Mouse (Mus musculus) right cerebral cortex, postnatal 14 days (tissue): Measurements from ENCODE around the gene Hoxd3.

Experiments used
- DNase-seq: peaks from one replicate; pipeline ENCODE4 v3.0.0; 2022

Gene Hoxd3

DNA sequence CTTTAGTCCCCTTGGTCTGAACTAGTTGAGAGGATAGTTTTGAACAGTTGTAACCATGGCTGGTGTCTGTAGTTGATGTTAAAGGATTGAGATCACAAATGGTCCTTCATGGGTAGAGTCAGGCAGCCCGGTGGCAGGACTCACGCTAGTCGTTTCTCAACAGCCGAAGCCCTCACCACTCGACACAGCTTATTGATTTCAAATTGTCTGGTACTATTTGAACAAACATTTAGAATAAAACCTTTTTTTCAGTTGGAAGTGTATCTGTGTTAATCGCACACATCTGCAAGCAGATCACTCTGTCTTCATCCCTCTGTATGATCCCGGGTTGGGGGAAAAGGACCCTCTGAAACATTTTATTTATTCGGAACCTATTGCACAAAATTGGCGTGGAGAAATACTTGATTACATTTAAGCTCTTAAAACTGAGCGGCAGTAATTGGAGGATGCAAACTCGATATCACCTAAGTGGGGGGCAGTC is 36.0 kb downstream of the Hoxd3 start:
- DNase-seq = no peak

DNA sequence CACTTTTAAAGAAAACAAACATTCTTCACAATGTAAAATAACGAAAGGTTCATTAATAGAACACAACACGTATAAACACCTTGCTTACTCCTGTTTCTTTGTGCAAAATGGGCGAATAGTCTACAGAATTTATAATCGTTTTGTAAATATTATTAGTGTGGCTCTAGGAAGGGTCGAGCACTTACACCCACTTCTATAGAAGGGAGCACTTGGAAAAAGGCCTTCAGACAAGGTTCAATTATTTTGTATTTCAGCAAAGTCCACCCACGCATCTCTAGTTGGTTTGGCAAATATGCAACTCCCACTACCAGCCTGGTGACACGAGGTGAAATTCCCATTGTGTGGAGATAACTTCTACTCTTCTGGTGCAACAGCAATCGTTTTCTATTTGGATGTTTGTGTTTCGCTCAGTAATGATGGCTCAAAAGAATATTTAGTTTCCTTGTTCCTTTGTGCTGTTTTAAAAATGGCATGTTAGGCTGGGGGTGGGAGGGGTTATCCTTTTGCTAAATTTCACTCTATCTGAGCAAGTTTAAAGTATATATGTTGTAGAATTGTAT is 36.8 kb downstream of the Hoxd3 start:
- no peak for DNase-seq

DNA sequence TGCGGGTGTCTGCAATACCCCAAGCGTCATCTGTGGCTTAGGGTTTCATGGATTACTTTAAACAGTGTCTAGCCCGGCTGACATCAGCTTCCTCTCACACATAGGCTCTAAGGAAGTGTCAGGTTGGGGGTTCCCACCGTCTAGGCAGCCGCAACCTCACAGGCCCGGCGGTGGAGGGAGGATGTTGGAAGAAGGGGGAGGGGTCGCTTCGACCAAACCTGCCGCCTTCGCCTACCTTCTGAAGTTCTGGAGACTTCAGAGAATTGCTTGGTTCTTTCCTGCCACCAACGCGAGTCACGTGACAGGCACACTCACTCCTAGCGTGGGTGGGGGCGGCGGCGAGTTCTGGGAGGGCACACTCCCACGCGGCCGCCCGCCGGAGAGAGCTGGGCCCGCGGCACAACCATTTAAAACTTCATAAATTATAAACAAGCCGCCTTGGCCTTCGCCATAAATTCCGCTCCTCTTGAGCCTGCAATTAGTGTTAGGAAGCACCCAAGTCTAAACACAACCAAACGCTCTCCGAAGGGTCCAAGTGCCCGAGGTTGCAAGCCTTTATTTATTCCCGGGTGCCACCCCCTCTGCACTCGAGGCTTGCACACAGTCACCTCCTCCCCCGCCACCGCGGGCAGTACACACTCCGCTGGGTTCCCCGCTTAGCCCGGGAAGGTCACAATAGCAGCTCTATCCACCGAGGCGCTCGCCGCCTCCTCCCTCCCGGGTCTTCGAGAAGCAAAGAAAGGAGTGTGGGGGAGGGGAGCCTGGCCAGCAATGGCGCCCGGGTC is 37.8 kb downstream of the Hoxd3 start:
- DNase-seq = peak; percentile 13

DNA sequence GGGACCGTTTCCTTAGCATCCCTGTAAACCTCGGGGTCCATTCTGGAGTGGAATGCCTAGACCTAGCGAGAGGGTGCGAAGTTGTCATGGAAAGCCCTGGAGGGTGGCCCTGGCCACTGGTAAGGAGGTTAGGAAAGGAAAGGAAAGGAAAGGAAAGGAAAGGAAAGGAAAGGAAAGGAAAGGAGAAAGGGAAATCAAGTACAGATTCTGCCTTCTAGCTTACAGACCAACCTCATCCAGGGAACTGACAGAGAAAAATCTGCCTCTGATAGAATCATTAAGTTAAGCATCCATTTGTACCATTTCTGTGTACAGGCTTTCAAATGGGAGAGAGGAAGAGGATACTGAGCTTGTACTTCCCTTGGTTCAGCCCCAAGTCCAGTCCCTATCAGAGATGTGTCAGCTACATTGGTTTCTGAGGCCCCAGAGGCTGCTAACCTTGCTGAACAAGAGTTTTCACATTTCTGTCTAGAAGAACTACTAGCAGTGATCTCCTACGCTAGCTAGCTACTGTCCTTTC is 39.1 kb downstream of the Hoxd3 start:
- no peak for DNase-seq

DNA sequence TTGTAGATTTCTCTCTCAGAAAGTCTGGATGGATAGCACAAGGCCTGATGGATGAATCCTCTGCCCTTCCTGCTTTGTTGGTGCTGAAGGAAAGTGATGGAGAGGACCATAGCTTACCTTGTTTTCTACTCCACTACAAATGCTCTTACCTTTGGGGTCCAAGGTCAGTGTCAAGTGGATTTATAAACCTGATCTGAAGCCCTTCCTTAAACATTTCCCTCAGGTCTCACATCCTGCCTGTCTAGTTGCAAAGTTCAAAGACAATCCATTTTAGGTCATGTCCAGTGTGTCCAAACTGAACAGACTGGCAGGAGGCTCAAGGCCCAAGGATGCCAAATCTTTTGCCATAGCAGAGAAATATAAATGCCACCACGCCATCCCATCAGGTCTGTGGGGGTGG is 40.1 kb downstream of the Hoxd3 start:
- DNase-seq = no peak

DNA sequence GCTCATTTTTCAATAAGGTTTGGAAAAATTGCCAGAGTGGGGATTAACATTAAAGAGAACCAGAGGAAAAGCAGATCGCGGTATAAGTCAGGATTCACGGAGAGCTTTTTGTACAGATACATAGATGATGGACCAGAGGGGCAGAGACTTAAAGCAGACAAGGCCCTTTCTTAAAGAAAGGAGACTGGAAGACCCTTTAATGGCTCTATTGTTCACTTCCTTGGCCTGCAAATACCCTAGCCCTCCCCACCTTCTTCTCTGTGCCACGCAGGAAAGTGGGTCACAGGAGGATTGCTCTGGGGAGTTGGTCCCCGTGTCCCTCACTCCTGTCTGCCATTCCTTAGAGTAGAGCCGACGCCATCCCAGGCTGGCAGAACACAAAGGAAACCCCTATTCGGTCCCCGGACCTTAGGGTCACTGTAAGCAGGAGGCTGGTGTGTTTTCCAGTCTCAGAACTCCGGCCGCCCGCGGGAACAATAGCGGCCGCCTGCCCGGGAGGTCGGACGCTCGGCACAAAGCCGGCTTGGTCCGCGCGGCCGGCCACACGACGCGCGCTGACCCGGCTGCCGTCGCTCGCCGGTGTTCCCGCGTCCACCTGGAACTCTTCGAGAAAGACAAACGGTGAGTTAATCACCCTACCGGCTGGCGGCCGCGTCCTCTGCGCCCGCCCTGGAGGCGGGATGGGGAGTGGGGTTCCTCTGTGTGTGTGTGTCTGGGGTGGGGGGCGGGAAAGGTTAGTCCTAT is 40.9 kb downstream of the Hoxd3 start:
- no peak for DNase-seq

DNA sequence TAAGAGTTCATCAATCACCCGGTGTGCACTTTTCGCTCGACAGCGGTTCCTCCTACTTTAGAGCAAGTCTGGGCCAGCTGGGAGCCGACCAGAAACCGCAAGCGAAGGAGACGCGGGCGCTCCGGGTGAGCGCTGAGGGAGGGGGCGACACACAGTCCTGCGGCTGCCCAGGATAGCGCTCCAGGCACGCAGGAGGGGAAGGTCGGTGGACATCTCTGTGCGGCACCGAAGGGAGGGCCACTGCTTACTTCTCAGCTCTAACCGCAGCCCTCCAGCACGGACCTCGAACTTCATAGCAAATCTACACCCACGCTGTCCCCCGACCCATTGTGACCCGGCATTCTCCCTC is 41.4 kb downstream of the Hoxd3 start:
- DNase-seq = no peak

DNA sequence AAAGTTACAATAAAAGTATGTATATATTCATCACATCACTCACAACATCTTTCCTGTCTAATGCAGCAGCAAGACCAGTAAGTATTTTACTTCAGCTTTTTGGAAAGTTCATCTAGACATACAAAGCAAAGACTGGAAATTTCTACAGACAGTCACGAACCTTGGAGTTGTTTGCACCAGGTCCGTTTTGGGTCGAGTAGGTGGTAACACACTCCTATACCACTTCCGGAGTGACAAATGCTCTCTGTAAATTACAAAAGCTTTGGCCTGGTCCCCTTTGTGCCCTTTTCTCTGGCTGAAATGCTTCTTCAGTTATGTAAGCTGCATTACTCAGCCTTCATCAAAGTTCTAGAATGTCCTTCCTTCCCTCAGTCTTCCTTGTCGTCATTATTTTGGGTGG is 42.0 kb downstream of the Hoxd3 start:
- DNase-seq = no peak

DNA sequence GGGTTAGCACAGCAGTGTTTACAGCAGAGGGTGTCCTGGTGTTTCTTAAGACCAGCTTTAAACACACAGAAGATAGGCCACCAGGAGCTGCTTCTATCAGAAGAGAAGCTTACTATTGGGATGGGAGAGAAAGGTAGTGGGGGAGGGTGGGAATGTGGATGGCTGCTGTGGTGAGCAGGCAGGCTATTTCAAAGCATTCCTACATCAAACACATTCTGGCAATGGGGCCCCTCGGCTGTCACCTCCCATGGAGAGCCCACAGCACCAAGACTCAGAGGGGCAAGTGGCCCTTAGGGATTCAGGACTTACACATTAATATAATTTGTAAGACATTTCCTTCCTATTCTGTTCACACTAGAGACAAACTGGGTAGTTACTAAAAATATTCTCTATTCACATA is 48.4 kb downstream of the Hoxd3 start:
- no peak for DNase-seq

DNA sequence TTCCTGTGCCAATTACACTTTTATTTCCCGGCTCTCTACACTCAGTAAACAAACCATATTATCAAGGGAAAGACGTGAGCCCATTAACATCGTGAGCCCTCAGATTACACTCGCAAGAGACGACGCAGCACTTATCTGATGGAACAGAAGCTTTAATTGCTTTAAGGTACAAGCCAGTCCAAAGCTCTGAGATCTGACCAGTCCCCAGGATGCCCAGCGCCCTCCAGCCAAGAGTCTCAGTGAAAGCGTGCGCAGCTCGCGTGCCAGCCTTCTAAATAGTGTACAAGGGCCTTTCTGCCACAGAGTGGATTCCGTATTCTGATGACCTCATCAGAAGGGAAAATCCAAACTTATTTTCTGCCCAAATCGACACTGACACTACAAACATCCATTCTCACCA is 50.2 kb downstream of the Hoxd3 start:
- no peak for DNase-seq

DNA sequence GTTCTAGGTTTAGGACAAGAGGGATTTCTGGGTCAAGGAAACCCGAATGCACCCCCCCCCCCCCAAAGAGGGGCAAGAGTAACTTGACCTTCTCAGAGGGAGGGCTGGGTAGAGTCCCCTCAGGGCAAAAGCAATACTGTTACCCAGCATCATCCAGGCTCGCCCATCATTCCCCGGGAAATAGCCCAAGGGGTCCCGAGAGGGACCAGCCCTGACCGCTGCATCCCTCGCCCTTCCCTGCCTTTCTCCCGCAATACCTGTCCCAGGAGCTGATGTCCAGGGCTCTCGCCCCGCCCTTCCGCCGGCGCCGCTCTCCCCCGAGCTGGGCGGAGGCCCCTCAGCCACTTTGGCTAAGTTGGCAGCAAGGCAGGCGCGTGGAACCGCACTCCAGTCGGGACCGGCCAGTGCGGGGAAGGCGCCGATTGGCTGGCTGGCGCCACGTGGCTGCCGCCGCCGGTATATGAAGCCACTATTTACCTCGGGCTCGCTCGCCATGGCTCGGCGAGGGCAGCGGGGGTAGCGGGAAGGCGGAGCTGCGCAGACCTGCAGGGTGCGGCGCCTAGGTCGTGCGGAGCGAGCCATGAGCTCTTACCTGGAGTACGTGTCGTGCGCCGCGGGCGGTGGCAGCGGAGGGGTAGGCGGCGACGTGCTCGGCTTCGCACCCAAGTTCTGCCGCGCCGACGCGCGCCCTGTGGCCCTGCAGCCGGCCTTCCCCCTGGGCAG is 51.0 kb downstream of the Hoxd3 start, which contains the start of gene Hoxd1:
TSS of gene Hoxd1 (plus strand) at position 459 of the 723 bp plus-strand sequence.
- peak; percentile 24 for DNase-seq

DNA sequence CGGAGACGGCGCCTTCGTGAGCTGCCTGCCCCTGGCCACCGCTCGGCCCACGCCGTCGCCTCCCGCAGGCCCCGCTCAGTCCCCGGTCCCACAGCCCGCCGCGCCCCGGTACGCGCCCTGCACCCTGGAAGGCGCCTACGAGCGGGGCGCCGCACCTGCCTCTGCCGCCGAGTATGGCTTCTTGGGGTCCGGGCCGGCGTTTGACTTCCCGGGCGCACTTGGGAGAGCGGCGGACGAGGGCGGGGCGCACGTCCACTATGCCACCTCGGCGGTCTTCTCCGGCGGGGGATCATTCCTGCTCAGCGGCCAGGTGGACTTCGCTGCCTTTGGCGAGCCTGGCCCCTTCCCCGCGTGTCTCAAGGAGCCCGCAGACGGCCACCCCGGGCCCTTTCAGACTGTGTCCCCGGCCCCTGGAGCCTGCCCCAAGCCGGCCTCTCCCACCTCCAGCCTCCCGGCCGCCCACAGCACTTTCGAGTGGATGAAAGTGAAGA is 51.6 kb downstream of the Hoxd3 start:
- no peak for DNase-seq

DNA sequence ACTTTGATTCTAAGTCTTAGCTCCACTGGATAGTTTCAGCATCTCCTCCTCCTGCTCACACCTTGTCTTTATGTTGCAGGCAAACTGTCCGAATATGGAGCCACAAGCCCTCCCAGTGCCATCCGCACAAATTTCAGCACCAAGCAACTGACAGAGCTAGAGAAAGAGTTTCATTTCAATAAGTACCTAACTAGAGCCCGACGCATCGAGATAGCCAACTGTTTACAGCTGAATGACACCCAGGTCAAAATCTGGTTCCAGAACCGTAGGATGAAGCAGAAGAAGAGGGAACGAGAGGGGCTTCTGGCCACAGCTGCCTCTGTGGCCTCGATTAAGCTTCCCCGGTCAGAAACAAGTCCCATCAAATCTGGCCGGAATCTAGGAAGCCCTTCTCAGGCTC is 52.2 kb downstream of the Hoxd3 start:
- no peak for DNase-seq

DNA sequence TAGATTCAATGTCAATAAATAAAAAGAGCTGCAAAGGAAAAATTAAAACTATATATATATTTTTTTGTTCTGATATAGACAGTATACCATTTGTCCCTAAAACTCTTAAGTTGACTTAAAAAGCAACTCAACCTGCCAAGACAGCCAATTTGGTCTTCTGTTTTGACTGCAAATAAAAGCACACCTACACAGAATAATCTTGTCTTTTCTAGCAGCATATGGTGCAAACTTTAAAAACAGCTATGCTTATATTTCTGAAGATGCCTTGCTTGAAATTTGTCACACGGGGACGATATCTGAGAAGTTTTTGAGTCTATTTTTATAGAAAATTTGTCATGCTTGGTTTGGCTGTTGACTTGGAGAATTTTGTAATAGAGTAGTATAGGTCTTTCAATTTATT is 62.6 kb downstream of the Hoxd3 start:
- DNase-seq = no peak

DNA sequence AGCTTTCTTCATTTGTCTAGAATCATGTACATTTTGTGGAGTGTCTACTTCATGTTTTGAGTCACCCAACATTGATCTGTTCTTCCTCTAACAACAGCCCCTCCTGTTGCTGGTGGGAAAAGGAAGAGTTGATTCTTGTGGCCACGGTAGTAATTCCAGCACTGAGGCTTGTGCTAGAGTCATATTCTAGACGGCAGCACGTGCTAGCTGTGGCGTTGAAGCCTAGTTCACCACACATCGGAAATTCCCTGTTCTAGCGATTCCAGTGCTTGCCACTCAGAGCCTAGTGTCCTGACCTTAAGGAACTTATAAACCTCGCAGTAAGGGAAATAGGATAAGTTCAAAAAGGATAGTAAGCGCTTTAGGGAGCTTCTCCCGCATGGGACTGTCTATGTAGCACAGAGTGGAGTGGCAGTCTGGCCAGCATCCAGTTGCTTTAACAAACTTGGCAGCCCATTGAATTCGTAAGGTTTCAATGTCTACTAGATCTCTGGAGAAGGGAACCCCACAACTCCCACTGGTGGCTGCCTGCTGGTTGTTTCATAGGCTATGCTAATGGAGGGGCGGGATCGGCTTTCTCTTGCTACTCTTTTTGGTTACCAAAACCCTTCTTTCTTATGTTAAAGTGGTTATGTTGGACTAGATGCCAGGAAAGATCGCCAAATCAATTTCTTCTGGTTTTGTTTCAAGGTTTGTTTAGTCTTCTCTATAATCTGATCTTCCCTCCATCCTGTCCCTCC is 66.0 kb downstream of the Hoxd3 start:
- peak; percentile 18 for DNase-seq

DNA sequence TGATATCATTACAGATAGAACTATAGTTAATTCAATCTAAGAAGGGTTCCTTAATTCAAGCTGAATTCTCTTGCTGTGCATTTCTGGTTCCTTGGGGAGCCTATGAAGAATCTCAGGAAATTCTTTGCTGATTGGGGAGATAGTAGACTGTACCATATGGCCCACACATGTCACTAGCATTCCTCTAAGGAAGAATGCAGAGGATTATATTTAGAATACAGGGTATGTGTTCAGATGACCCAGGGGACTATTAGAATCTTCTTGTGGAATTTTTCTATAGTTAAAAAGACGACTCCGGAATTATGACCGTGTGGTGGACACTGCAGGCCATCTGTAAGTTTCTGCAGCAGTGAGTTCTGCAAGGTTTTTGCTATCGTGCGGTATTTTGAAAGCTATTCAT is 69.7 kb downstream of the Hoxd3 start:
- no peak for DNase-seq

DNA sequence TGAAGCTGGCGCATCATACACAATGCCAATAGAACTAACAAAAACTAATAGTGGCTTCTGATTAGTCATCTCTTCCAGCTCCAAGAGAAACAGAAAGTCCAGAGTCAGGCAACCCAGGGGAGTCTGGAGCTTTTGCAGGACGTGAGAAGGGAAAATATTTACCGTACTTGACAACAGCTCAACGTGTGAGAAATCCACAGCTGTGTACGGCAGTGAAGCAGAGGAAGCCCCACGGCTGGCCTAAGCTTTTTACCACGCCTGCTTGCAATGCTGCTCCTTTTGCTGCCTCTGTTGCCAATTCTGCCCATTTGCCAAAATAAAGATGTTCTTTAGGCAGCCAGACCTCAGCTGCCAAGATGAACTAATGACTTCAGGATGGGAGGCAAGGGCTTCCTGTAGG is 83.8 kb downstream of the Hoxd3 start:
- DNase-seq = no peak
